Mouse (Mus musculus) myocyte (in vitro differentiated cells): ENCODE results near the gene Skp1a.

Source experiments
- CEBPB ChIP-seq: IDR thresholded peaks from 2 replicates; pipeline ENCODE4 v1.6.1; 2011; ENCODE audit warnings: mild to moderate bottlenecking, moderate library complexity; ENCODE audit not compliant: poor library complexity, insufficient read depth, severe bottlenecking
- MAX ChIP-seq: IDR thresholded peaks from one replicate; pipeline ENCODE4 v1.6.1; 2011; ENCODE audit warnings: low read depth, mild to moderate bottlenecking, control low read depth
- POLR2A ChIP-seq: IDR thresholded peaks from one replicate; pipeline ENCODE4 v1.6.1; 2011; ENCODE audit warnings: low read depth, mild to moderate bottlenecking, control low read depth, moderate library complexity; ENCODE audit not compliant: insufficient read length
- POLR2AphosphoS2 ChIP-seq: IDR thresholded peaks from one replicate; pipeline ENCODE4 v1.6.1; 2011; ENCODE audit warnings: low read depth, control low read depth; ENCODE audit not compliant: insufficient read length
- TCF12 ChIP-seq: IDR thresholded peaks from one replicate; pipeline ENCODE4 v1.6.1; 2011; ENCODE audit warnings: mild to moderate bottlenecking, control low read depth; ENCODE audit not compliant: poor library complexity, insufficient read depth, severe bottlenecking
- USF1 ChIP-seq: IDR thresholded peaks from one replicate; pipeline ENCODE4 v1.6.1; 2011; ENCODE audit warnings: low read depth, mild to moderate bottlenecking, control low read depth, moderate library complexity

DNA sequence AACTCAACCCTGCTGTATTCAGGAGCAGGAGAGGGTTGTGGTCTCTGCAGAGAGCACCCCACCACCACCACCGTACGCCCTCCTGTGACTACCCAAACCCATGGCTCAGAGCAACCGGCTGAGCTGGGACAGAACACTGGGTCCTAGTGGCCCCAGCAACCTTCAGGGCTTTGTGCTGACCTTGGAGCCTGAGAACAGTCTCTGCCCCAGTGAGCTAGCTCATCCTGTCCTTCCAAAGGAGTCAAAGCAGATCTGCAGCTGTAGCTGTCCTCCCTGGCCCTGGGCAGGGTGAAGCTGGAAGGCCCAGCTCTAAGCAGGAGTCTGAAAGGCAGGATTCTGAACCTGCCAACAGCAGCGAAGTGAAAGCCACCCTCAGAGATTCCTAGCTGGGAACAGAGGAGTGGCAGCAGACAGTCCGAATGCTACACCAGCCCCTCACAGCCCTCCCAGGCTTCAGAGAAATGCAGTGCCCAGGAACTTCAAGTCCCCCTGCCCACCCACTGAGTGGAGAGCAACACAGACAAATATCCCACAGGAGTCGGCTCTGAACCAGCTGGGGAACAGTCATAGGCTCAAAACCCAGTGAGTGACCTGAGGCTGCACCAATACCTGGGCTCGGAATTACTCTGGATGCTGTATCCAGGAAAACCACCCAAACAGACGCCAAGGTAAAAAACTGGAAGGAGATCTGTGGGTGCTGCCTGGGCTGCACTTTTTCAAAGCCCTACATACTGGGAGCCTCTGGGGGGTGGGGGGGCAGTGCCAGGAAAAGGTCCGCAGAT lies 44.2 kb downstream of the Skp1a start:
- no peak for TF ChIP-seq POLR2A
- TF ChIP-seq POLR2AphosphoS2 = no peak
- no peak for TF ChIP-seq USF1
- no peak for TF ChIP-seq TCF12
- no peak for TF ChIP-seq CEBPB
- no peak for TF ChIP-seq MAX
